Mouse (Mus musculus) liver, embryonic 18 days (tissue): ENCODE results near the gene Neurog1. TPM values are rescaled to one million over a fixed set of nuclear protein-coding genes. Genes with fewer than 3 reads are reported as not detected.

Experiments used
- polyA plus RNA-seq: library from polyadenylated mRNA; depleted of rRNA; stranded (reverse); fragments of >200 nt; gene quantifications from 2 replicates; pipeline ENCODE4 v1.2.3, GENCODE M21; 2012; rRNA removed

Gene Neurog1
- polyA plus RNA-seq: not detected in 2 replicates

GRCm38 (mm10) chr13:56251924-56252619 is at the start of gene Neurog1:
TSS of gene Neurog1 (minus strand) at chr13:56252163.

DNA sequence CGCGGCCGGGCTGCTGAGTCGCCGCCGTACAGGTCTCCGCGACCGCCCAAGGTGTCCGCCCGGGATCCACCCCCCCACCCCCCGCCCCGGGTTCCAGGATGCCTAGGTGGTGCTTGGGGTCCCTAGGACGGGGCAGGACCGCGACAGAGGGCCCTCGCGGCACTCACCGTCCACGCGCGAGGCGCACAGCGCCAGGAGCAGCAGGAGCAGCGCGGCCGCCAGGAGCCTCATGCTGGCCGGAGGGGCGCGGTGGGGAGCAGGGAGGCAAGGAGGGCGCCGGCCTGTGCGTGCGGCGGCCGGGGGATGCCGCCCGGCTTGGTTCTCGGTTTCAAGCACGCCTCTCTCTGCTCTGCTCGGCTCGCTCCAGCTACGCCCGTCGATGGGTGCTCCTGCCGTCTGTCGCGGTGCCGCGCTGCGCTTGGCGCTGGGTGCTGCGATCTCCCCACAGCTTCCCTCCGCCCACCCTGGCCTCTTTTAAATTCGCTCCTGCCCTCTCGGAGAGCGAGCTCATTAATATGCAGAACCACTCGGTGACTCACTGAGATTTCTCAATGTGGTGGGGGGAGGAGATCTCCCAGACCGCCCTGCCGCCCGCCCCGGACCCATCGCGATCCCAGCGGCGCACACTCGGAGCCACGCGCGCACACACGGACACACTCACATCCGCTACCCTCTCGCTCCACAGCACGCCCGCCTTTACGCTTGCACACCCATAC is 44.1 kb upstream of the Neurog1 start, which contains the start of gene Cxcl14:
TSS of gene Cxcl14 (minus strand) at position 609 of the 716 bp plus-strand sequence.

Other genes starting within 250 kb of the Neurog1 start
- 73.6 and 78.4 TPM in 2 replicates for gene H2afy, start 115.8 kb downstream of the Neurog1 start, polyA plus RNA-seq
- gene Tifab, start 73.3 kb downstream of the Neurog1 start, polyA plus RNA-seq: 4.8 and 5.1 TPM in 2 replicates
- gene Cxcl14, start 44.4 kb upstream of the Neurog1 start, polyA plus RNA-seq: 0.02 and 0.05 TPM in 2 replicates
- gene Gm3045, start 174.4 kb upstream of the Neurog1 start, polyA plus RNA-seq: not detected in 2 replicates
- gene Slc25a48, start 186.2 kb upstream of the Neurog1 start, polyA plus RNA-seq: 1.4 and 2.4 TPM in 2 replicates
- not detected in 2 replicates for gene Il9, start 230.1 kb upstream of the Neurog1 start, polyA plus RNA-seq